10 mouse cellular contexts compared by ENCODE assay signal in the genomic region with DNA sequence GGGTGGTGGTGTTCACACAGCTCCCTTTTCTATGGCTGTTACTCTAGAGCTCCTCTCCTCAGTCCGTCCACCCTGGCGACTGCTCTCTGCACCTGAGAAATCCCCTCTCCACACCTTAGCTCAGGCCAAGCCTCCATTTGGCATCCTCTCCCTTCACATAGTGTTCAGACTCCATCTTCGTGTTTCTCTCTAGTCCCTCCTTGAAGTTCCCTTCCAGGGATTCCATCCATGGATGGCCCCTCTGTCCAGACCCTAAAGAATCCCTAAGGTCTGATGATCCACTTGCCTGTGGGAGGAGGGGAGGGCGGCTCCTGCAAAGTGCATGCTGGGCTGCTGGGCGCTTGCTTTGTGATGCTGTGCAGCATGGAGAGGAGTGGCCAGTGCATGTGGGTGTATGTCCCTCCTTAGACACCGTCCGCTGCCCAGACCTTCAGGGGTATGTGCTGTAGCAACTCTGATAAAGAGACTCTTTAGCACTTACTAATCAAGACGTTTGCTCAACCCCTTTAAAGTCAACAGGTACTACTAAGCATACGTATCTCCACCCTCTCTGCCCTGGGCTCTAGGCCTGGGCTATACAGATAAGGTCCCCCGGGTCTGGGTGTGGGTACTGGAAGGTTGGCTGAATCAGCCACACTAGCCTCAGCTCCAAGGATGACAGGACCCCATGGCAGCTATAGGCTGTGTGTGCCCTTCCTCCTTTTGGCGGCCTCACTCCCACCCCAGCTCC. TPM values are rescaled to one million over a fixed set of nuclear protein-coding genes. Genes with fewer than 3 reads are reported as not detected.
A peak's percentile ranks its signal among the peaks of the same experiment; 100 is the strongest.
DNase-seq lines count a peak whose midpoint lies in the region; ATAC-seq and TF ChIP-seq lines count a peak whose summit lies in the region.
"Had no signal": no experiment of that assay in that cellular context is flagged by ENCODE, and none has a peak within 500 bp of the region (broad histone marks: within the 10 kb centered on the region; RNA-seq: fewer than 3 reads in every experiment).

No protein-coding gene starts in this region.

- no peaks in the 10 kb centered on the region; the same call in 1 of the 2 replicates for H3K36me3 ChIP-seq in forebrain, embryonic 11.5 days (ENCODE audit: control insufficient read depth, insufficient read depth, low read length)
- H3K36me3 ChIP-seq in forebrain, embryonic 13.5 days (ENCODE audit: poor library complexity, severe bottlenecking): peaks cover 82% of the 10 kb centered on the region
- peaks cover 34% of the 10 kb centered on the region for H3K36me3 ChIP-seq in lung, embryonic 14.5 days (ENCODE audit: insufficient read depth)
- H3K36me3 ChIP-seq in stomach, embryonic 14.5 days (ENCODE audit: control insufficient read depth, insufficient read depth, low read length): peaks cover 10% of the 10 kb centered on the region; the same call in 1 of the 2 replicates

- H3K9ac ChIP-seq in forebrain, embryonic 11.5 days (ENCODE audit: low read length): no peak overlapping the region
- no peak overlapping the region for H3K9ac ChIP-seq in forebrain, embryonic 13.5 days
- H3K9ac ChIP-seq in lung, embryonic 14.5 days: no peak overlapping the region
- H3K9ac ChIP-seq in stomach, embryonic 14.5 days (replicated peaks; ENCODE audit: low read depth, low read length): no peak overlapping the region

- intact Hi-C loops in gastrocnemius, postnatal 14 days (cut with DNase I; ENCODE audit: low total_unique reads): no loop called here

- H3K27ac ChIP-seq in forebrain, embryonic 11.5 days (ENCODE audit: low read depth, low read length): peak overlapping the region; percentile 64
- H3K27ac ChIP-seq in forebrain, embryonic 13.5 days: no peak overlapping the region
- peak overlapping the region; percentile 77; the same call in 1 of the 2 replicates for H3K27ac ChIP-seq in lung, embryonic 14.5 days (ENCODE audit: low read depth)
- H3K27ac ChIP-seq in stomach, embryonic 14.5 days (ENCODE audit: low read length): peak overlapping the region; percentile 30; the same call in 1 of the 2 replicates

- no peaks in the 10 kb centered on the region for H3K9me3 ChIP-seq in forebrain, embryonic 11.5 days (ENCODE audit: control insufficient read depth, low read length)
- H3K9me3 ChIP-seq in forebrain, embryonic 13.5 days (replicated peaks): no peaks in the 10 kb centered on the region
- no peaks in the 10 kb centered on the region for H3K9me3 ChIP-seq in lung, embryonic 14.5 days (ENCODE audit: low read depth, low read length)
- no peaks in the 10 kb centered on the region for H3K9me3 ChIP-seq in stomach, embryonic 14.5 days (ENCODE audit: control insufficient read depth, low read depth, low read length)

- H3K4me1 ChIP-seq in forebrain, embryonic 11.5 days (replicated peaks; ENCODE audit: control insufficient read depth, insufficient read depth, low read length): no peaks in the 10 kb centered on the region
- H3K4me1 ChIP-seq in forebrain, embryonic 13.5 days: no peaks in the 10 kb centered on the region
- no peaks in the 10 kb centered on the region; the same call in 1 of the 2 replicates for H3K4me1 ChIP-seq in lung, embryonic 14.5 days (ENCODE audit: insufficient read depth)
- peaks cover 23% of the 10 kb centered on the region for H3K4me1 ChIP-seq in lung, adult 2 months (ENCODE audit: control insufficient read depth, insufficient read depth, low read length)
- H3K4me1 ChIP-seq in stomach, embryonic 14.5 days (ENCODE audit: control insufficient read depth, insufficient read depth, low read length): peaks cover 6% of the 10 kb centered on the region

- peak; percentile 58; the same call in 1 of the 2 replicates for ATAC-seq in forebrain, embryonic 11.5 days (replicated peaks; ENCODE audit: low FRiP score)
- no peak for ATAC-seq in forebrain, embryonic 13.5 days
- peak; percentile 81 for ATAC-seq in lung, embryonic 14.5 days (ENCODE audit: insufficient read depth)
- peak; percentile 91 for ATAC-seq in stomach, embryonic 14.5 days (ENCODE audit: insufficient number of reproducible peaks, insufficient read depth, low FRiP score, low read depth)

- H3K4me3 ChIP-seq in forebrain, embryonic 11.5 days (ENCODE audit: low read depth, low read length): no peak overlapping the region
- no peak overlapping the region for H3K4me3 ChIP-seq in forebrain, embryonic 13.5 days
- H3K4me3 ChIP-seq in lung, embryonic 14.5 days (ENCODE audit: low read depth, low read length): peak overlapping the region; percentile 12; the same call in 1 of the 2 replicates
- no peak overlapping the region for H3K4me3 ChIP-seq in lung, adult 2 months (replicated peaks; ENCODE audit: extremely low read depth, low read depth, low read length)
- H3K4me3 ChIP-seq in stomach, embryonic 14.5 days (ENCODE audit: low read depth, low read length): no peak overlapping the region

- 91% methylated on average over 11 of the region's 11 CpGs for WGBS in forebrain, embryonic 11.5 days
- 88% methylated on average over 11 of the region's 11 CpGs for WGBS in forebrain, embryonic 13.5 days
- WGBS in lung, embryonic 14.5 days: 76% methylated on average over 11 of the region's 11 CpGs
- 80% methylated on average over 11 of the region's 11 CpGs for WGBS in lung, adult 2 months
- WGBS in stomach, embryonic 14.5 days: 78% methylated on average over 11 of the region's 11 CpGs

- no peaks in the 10 kb centered on the region for H3K27me3 ChIP-seq in forebrain, embryonic 11.5 days (ENCODE audit: control insufficient read depth, insufficient read depth, low read length)
- H3K27me3 ChIP-seq in forebrain, embryonic 13.5 days: no peaks in the 10 kb centered on the region
- no peaks in the 10 kb centered on the region for H3K27me3 ChIP-seq in lung, embryonic 14.5 days (ENCODE audit: insufficient read depth, low read length)
- H3K27me3 ChIP-seq in stomach, embryonic 14.5 days (ENCODE audit: control insufficient read depth, insufficient read depth, low read length): no peaks in the 10 kb centered on the region

- TF ChIP-seq POLR2A in lung, adult 2 months (IDR thresholded peaks at IDR 0.05; ENCODE audit: borderline replicate concordance, extremely low read depth, low read depth, low read length): no peak

- H3K4me2 ChIP-seq in forebrain, embryonic 11.5 days (ENCODE audit: low read depth, low read length, severe bottlenecking): no peak overlapping the region
- no peak overlapping the region for H3K4me2 ChIP-seq in forebrain, embryonic 13.5 days
- no peak overlapping the region; the same call in 1 of the 2 replicates for H3K4me2 ChIP-seq in lung, embryonic 14.5 days
- no peak overlapping the region for H3K4me2 ChIP-seq in stomach, embryonic 14.5 days (replicated peaks; ENCODE audit: low read depth, low read length)

- DNase-seq in forebrain, embryonic 11.5 days (ENCODE audit: low spot score): no peak
- DNase-seq in lung, embryonic 14.5 days: no peak
- DNase-seq in lung, adult 2 months: no peak
- DNase-seq in liver: peak; percentile 94
- DNase-seq in gastrocnemius, postnatal 14 days: no peak
- DNase-seq in ovary, postnatal 36 days (ENCODE audit: low spot score): no peak
- DNase-seq: B cell, adult 2 months; cerebellum, postnatal 25 days had no signal

- no peak for TF ChIP-seq CTCF in lung, embryonic 14.5 days (IDR thresholded peaks at IDR 0.05; ENCODE audit: low read depth)
- no peak for TF ChIP-seq CTCF in lung, adult 2 months (IDR thresholded peaks at IDR 0.05; ENCODE audit: insufficient read depth, low read length)

RNA-seq across cellular contexts. Expression of a gene that starts 5.8 kb away (rescaled TPM):
- not detected in 2 replicates for polyA plus RNA-seq in forebrain, embryonic 11.5 days (2014; fragmentation: Nextera tagmentation; extraction: Ambion mirVana)
- polyA plus RNA-seq in forebrain, embryonic 13.5 days (2015; fragmentation: Nextera tagmentation; extraction: Ambion mirVana): not detected in 2 replicates
- not detected in 2 replicates for polyA plus RNA-seq in lung, embryonic 14.5 days (2014; fragmentation: Nextera tagmentation; extraction: Ambion mirVana)
- 5.0 and 7.8 TPM in 2 replicates for polyA plus RNA-seq in lung, adult 2 months (2012; rRNA removed)
- polyA plus RNA-seq in stomach, embryonic 14.5 days (2014; fragmentation: Nextera tagmentation; extraction: Ambion mirVana): not detected in 2 replicates
- 100 to 1,000 TPM in 1 of 2 experiments, 10 to 100 TPM in 1; 58.1 to 197 TPM for total RNA-seq in gastrocnemius, postnatal 14 days (2021)

RNA-seq across cellular contexts. Expression of a gene that starts 26.2 kb away (rescaled TPM):
- polyA plus RNA-seq in forebrain, embryonic 11.5 days (2014; fragmentation: Nextera tagmentation; extraction: Ambion mirVana): 79.7 and 90.4 TPM in 2 replicates
- polyA plus RNA-seq in forebrain, embryonic 13.5 days (2015; fragmentation: Nextera tagmentation; extraction: Ambion mirVana): 43.9 and 46.0 TPM in 2 replicates
- polyA plus RNA-seq in lung, embryonic 14.5 days (2014; fragmentation: Nextera tagmentation; extraction: Ambion mirVana): 162 and 184 TPM in 2 replicates
- 467 and 695 TPM in 2 replicates for polyA plus RNA-seq in lung, adult 2 months (2012; rRNA removed)
- 208 TPM in 2 replicates for polyA plus RNA-seq in stomach, embryonic 14.5 days (2014; fragmentation: Nextera tagmentation; extraction: Ambion mirVana)
- 100 to 1,000 TPM; 121 to 126 TPM for total RNA-seq in gastrocnemius, postnatal 14 days (2021)

RNA-seq across cellular contexts. Expression of a gene that starts 47.8 kb away (rescaled TPM):
- polyA plus RNA-seq in forebrain, embryonic 11.5 days (2014; fragmentation: Nextera tagmentation; extraction: Ambion mirVana): 0.49 and 0.84 TPM in 2 replicates
- 2.1 and 3.7 TPM in 2 replicates for polyA plus RNA-seq in forebrain, embryonic 13.5 days (2015; fragmentation: Nextera tagmentation; extraction: Ambion mirVana)
- 0.18 and 0.57 TPM in 2 replicates for polyA plus RNA-seq in lung, embryonic 14.5 days (2014; fragmentation: Nextera tagmentation; extraction: Ambion mirVana)
- 8.3 and 15.2 TPM in 2 replicates for polyA plus RNA-seq in lung, adult 2 months (2012; rRNA removed)
- polyA plus RNA-seq in stomach, embryonic 14.5 days (2014; fragmentation: Nextera tagmentation; extraction: Ambion mirVana): 0.35 and 0.42 TPM in 2 replicates
- not detected for total RNA-seq in gastrocnemius, postnatal 14 days (2021)
